Mouse (Mus musculus) B cell, adult 2 months (primary cell): ENCODE measurements around the gene Spag8.
A peak's percentile ranks its signal among the peaks of the same experiment; 100 is the strongest.

ENCODE experiments used
- DNase-seq, 2 experiments: peaks; one replicate each; pipeline ENCODE4 v3.0.0; 2022

The Spag8 gene

DNA sequence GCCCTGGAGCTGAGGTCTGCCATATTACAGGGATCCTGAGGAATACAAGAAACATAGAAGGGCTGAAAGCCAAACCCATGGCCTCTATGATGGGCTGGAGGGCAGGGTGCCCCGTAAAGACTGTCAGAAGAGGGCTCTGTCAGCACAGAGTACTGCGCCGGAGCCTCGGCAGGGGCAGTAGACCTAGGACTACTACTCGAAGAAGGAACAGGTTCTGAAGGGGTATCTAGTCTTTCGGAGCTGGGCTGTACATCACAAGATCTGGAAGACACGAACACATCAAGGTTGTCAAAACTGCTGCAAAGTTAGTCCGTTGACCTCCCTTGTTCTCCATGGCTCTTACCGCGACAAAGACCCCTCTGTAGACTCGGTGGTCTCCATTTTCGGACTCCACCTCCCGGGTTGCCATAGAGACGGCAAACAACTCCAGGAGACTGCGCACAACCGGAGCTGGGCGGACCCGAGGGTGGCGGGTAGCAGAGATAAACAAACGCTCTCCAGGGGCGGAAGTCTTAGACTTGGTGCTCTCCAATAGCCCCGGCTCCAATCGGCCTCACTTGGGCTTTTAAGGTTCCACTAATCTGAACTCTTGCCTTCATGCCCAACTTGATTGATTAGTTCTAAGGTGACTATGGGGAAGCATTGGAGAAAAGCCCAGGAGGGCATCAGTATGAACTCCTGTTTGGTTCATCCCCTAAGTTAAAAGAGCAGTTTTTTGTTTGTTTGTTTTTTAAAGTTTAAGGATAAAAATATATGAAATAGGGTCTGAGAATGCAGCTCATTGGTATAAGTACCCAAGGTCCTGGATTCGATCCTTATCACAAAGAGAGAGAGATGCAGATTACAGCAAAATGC lies at the start of gene Spag8:
Gene Spag8, minus strand, starts transcription at position 434 of the 855 bp plus-strand sequence.
- peak; percentile 35 to 36 for DNase-seq

DNA sequence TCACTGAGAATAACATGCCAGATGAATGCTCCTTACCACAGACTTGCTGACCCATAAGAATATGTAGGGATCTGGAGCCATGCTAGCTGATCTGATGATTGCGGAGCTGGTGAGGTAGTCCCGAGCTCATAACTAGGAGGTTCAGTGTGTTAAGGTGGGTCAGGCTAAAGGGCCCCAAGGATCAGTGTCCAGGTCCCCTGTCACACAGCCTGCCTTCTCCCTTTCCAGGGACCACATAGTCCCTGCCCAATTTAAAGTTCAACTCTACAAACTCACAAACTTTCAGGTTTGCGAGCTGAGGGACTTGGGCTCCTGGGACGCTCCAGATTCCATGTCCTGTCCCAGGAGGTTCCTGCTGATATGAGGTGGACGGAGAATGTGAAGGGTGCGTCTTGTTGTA lies 47.3 kb upstream of the Spag8 start, which contains the start of gene Olfr70:
Gene Olfr70, minus strand, starts transcription at position 101 of the 400 bp plus-strand sequence.
- DNase-seq = no peak

DNA sequence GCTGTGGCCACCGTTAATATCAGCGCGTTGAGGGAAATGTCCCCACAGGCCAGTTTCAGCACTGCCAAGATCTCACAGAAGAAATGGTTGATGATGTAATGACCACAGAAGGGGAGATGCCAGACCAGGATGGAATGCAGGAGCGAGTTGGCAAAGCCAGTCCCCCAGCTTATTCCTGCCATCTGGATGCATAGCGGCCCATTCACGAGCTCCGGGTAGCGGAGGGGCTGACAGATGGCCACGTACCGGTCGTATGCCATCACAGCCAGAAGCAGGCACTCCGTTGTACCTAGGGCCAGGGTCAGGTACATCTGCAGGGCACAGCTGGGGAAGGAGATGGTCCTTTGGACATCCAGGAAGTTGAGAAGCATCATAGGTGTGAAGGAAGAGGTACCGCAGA lies 43.2 kb upstream of the Spag8 start:
- DNase-seq = no peak

DNA sequence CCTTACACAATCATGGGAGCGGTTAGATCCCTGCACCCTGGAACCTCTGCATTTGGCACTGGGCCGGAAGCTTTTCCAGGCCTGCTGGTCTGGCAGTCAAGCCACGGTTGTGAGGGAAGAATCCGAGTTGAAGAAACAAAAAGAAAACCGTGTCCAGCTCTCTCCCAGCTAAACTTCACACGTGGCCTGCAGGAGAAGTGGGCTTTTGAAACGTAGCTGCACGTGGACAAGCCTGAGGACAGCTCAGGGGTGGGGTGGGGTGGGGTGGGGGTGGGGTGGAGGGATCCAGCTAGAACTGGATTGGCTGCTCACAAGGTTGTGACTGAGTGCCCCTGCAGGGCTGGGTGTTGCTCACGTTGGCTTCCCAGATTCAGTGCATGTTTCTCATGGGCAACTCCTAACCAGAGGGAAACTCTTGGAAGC lies 41.9 kb upstream of the Spag8 start:
- DNase-seq = no peak

DNA sequence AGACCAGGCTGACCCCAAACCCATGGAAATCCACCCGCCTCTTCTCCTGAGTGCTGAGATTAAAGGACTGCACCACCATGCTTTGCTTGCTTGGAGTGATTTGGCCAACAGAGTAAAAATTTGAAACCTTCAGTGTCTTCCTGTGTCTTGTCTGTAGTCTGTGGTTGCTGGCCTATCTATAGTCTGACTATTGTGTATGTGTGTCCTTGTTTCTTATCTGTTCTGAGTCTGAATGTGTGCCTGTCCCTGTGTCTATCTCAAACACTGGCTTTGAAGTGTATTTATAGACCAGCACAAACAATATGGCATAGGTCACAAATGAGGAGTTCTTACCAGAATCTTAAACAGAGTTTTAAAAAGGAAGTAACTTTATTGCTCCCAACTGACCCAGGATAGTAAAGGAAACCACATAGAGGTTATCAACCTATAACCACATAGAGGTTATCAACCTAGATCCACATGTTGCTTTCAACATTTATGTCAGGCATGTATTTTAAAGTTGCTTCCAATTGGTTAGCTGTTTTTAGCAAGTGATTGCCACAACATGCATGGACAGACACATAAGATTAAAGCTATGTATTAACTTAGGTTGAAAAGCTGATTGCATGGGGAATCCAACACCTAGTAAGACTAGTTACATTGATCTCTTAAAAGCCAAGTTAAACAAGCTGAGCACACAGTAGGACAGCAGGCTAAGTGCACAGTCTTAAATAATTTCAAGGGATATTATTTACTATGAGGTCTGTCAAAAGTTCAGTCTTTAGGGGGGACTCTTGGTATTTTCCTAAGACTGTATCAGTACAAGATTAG lies 41.2 kb upstream of the Spag8 start:
- DNase-seq = no peak

- DNase-seq = no peak
These were observed 40.4 kb upstream of the Spag8 start for GRCm38 (mm10) chr4:43693806-43694241.

DNA sequence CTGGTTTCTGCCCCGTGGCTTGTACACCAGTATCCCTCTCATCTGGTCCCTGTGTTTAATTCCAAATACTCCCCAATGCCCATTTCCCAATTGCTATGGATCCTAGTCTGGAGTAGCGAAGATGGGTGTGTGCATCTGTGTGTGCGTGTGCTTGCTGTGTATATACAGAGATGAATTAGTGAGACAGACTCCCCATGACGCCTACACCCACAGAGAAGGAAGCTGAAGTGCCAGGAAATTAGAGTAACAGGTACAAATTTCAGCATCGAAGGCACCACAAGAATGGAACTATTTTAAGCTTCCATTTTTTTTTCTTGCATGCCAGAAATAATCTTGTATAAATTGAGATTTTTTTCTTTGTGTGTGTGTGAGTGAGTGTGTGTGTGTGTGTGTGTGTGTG lies 37.6 kb upstream of the Spag8 start:
- no peak for DNase-seq

- no peak for DNase-seq
These were observed 36.6 kb upstream of the Spag8 start for GRCm38 (mm10) chr4:43690021-43690420.

DNA sequence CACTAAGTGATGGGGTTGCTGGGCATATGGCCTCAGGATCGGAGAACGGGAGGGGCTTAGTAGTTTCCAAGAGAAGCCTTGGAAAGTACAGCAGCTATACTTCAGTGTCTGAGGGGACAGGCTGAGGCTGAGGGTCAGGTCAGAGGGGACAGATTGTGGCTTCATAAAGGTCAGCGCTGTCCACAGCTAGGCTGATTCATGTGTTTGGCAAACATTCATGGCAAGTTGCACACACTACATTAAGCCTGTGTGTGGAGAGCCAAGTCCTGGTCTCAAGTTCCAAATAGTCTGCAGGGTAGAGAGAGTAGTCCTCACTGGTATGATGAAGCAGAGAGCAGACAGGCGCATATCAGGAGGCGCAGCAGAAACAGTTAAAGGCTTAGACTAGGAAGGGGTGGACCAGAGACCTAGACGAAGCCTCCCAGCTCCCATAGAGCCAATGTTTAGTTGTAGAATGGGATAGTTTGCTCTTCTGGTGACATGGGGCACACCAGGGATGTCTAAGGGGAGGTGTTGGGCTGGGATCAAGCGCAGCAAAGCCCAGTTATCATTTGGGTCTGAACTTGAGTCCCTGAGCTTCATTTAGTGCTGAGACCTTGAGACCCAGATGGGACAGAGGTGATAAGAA lies 26.1 kb upstream of the Spag8 start:
- no peak for DNase-seq

- DNase-seq = no peak
These were observed 25.1 kb upstream of the Spag8 start for GRCm38 (mm10) chr4:43678541-43678940.

DNA sequence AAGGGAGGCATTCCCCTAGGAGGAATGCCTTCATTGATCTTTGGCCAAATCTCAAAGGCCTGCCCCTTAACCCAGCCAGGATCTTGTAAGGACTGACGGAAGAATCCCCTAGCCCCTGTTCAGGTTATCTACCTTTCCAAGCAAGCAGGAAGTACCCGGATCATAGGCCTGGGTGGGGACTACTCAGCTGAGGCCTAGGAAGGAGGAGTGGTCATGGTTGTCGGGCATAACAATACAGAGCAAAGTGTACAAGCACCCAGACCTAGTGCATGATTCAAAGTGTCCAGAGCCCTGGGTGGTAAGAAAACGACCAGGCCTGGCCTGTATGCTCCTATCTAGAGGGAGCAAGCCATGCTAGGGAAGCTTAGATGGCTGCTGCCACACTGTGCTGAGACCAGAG lies 22.2 kb upstream of the Spag8 start:
- no peak for DNase-seq

DNA sequence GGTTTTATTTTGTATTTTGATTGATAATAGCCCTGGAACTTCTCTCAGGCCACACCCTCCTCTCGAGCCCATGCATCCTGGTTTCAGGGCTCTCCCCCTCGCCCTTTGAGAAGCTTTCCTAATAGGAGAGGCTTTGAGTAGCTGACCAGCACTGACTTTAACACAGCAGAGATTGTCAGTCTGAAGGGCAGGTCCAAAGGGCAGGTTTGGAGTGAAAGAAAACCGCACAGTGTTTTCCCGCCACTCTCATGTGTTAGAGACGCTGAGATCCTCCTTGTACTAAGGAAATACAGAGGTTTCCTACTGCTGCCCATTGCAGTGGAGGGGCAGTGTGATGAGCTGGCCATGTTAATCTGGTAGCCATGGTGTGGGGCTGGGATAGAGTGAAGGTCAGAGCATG lies 21.6 kb upstream of the Spag8 start:
- no peak for DNase-seq

GRCm38 (mm10) chr4:43673703-43674102 lies 20.3 kb upstream of the Spag8 start:
- no peak for DNase-seq

GRCm38 (mm10) chr4:43672070-43672469 lies 18.7 kb upstream of the Spag8 start:
- peak; percentile 89 to 90 for DNase-seq

DNA sequence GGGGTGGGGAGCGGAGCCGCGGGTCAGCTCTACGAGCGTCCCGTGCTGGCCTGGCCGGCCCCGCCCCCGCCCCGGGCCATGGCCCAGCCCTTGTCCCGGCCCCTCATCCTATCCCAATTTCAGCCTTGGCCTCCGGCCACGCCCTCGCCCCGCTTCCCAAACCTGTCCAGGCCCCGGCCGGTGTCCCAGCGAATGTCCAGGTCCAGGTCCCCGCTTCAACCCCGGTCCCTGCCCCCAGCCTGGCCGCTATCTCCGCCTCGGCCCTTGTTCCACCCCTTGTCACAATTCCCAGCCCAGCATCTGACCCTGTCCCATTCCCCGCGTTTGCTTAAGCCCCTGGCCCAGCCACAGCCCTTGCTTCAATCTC lies 16.0 kb upstream of the Spag8 start:
- no peak for DNase-seq

DNA sequence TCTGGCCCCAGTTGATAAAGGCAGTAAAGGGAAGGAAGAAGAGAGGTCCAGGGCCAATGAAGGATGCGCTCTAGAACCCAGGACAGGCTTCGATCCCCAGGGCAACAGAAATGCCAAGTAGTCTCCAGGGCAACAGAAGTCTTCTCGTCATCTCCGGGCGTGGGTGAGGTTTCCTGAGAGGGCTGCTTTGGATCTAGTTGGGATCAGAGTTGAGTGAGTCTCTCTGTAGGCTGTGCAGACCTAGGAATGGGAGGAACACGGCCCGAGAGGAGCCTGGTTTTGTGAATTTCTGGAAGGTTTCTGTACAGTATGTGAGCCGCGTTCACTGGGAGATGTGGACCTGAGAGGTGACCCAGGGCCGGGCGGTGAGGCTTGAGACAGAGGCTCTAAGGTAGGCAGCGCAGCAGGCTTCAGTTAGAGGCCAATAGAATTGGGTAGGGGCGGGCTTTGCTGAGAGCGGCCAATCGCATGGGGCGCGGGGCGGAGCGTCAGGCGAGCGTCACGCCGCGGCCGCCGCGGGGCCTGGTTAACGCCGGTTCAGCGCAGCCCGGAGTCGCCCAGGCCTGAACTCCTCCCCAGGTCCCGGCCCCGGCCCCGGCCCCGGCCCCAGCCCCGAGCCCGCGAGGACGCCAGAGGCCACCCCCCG lies 15.5 kb upstream of the Spag8 start, which contains the start of the genes Tmem8b and Fam221b:
Gene Tmem8b, plus strand, starts transcription at position 190 of the 646 bp plus-strand sequence.
Gene Fam221b, minus strand, starts transcription at position 364 of the 646 bp plus-strand sequence.
- DNase-seq = peak; percentile 91

DNA sequence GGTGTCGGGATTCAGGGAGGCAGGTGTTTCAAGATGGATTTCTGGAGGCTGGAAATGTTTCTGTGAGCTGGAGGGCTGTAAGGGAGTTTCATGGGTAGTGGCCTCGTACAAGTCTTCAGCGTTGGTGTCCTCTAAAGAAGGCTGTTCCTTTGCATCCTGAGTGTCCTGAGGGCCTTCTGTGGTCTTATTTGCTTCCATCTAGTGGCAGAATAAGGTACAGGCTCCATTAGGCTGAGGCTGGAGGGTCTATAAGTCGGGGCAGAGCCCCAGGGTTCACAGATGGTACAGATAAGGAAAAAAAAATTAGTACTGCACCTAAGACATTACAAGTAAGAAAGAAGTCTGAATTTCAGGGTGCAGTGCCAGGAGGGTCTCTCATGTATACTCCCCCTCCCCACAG lies 13.0 kb upstream of the Spag8 start:
- DNase-seq = peak; percentile 13 to 30

GRCm38 (mm10) chr4:43657146-43657545 lies 3.8 kb upstream of the Spag8 start:
- DNase-seq = peak; percentile 16 to 17

- peak; percentile 93 to 95 for DNase-seq
These were observed 3.1 kb upstream of the Spag8 start, which contains the start of gene Hint2 for GRCm38 (mm10) chr4:43656339-43657109. Hint2 (minus strand) TSS chr4:43656466.

GRCm38 (mm10) chr4:43655656-43656338 lies 2.4 kb upstream of the Spag8 start:
- no peak for DNase-seq

- DNase-seq = no peak
These were observed 668 bp downstream of the Spag8 start for GRCm38 (mm10) chr4:43652726-43653125.
